Mouse (Mus musculus): ENCODE results near the gene Styk1.

GRCm38 (mm10) chr6:131378858-131379428 lies 25.5 kb upstream of the Styk1 start:
- no peak for TF ChIP-seq CHD2 (IDR thresholded peaks at IDR 0.05; ENCODE audit: low read depth, low read length)
- no peak for TF ChIP-seq MAFK (IDR thresholded peaks at IDR 0.05; ENCODE audit: insufficient read depth, low read depth, low read length)
- TF ChIP-seq ZC3H11A (IDR thresholded peaks at IDR 0.05; ENCODE audit: borderline replicate concordance, low read depth, low read length): no peak
- no peak for TF ChIP-seq HCFC1 (IDR thresholded peaks at IDR 0.05; ENCODE audit: borderline replicate concordance, insufficient read depth, low read length)
